Mouse (Mus musculus): ENCODE data around the gene Asb15. TPM values are rescaled to one million over a fixed set of nuclear protein-coding genes. Genes with fewer than 3 reads are reported as not detected.

Gene Asb15
- total and polyA plus RNA-seq, 3 experiments: not detected

GRCm38 (mm10) chr6:24605631-24606030 lies 77.7 kb downstream of the Asb15 start:
- Histone ChIP-seq H3K9me3 (replicated peaks; ENCODE audit: insufficient read depth, low read length) (no peaks in the 10 kb centered on the region), H3K27me3 (ENCODE audit: control insufficient read depth in 1 of 2, insufficient read depth in 2 of 2, low read length in 2 of 2) (no peaks in the 10 kb centered on the region), H3K4me3 (ENCODE audit: control insufficient read depth in 1 of 2, insufficient read depth in 1 of 2, low read depth in 2 of 2, low read length in 2 of 2) (no peak overlapping the region), H3K9ac (ENCODE audit: control insufficient read depth, low read depth, low read length, poor library complexity, severe bottlenecking) (no peak overlapping the region), H3K36me3 (ENCODE audit: control insufficient read depth in 1 of 2, insufficient read depth in 2 of 2, low read length in 2 of 2) (no peaks in the 10 kb centered on the region), H3K79me2 (ENCODE audit: control insufficient read depth, insufficient read depth, low read length, poor library complexity) (no peaks in the 10 kb centered on the region), H3K4me1 (ENCODE audit: control insufficient read depth in 1 of 2, insufficient read depth in 2 of 2, low read length in 2 of 2) (no peaks in the 10 kb centered on the region; a peak in 1 of 4 replicates), H3K27ac (ENCODE audit: control insufficient read depth, low read depth, low read length) (no peak overlapping the region)
- TF ChIP-seq MAX (IDR thresholded peaks at IDR 0.05; ENCODE audit: low read length): no peak
- TF ChIP-seq CHD2 (IDR thresholded peaks at IDR 0.05; ENCODE audit: low read length): no peak
- TF ChIP-seq ZMIZ1 (IDR thresholded peaks at IDR 0.05; ENCODE audit: low read depth, low read length): no peak
- no peak for TF ChIP-seq MYB (IDR thresholded peaks at IDR 0.05; ENCODE audit: low read depth, low read length)
- no peak for TF ChIP-seq HCFC1 (IDR thresholded peaks at IDR 0.05; ENCODE audit: low read depth, low read length)
- no peak for TF ChIP-seq JUND (IDR thresholded peaks at IDR 0.05; ENCODE audit: low read depth, low read length)
- TF ChIP-seq MXI1 (IDR thresholded peaks at IDR 0.05; ENCODE audit: low read depth, low read length): no peak
- no peak for TF ChIP-seq SIN3A (IDR thresholded peaks at IDR 0.05; ENCODE audit: low read length)
- TF ChIP-seq KAT2A (conservative IDR thresholded peaks at IDR 0.05; ENCODE audit: low read depth, low read length): no peak
- no peak for TF ChIP-seq POLR2AphosphoS2 (IDR thresholded peaks at IDR 0.05; ENCODE audit: low read length)
- TF ChIP-seq CTCF (IDR thresholded peaks at IDR 0.05 in 2 of 3, conservative IDR thresholded peaks at IDR 0.05 in 1 of 3; ENCODE audit: control insufficient read depth in 1 of 3, insufficient read depth in 1 of 3, low read depth in 2 of 3, low read length in 3 of 3, poor library complexity in 1 of 3, severe bottlenecking in 1 of 3): no peak
- no peak for TF ChIP-seq TBP (IDR thresholded peaks at IDR 0.05; ENCODE audit: low read depth, low read length)
- no peak for TF ChIP-seq ZC3H11A (IDR thresholded peaks at IDR 0.05; ENCODE audit: low read depth, low read length)
- no peak for TF ChIP-seq TCF12 (IDR thresholded peaks at IDR 0.05; ENCODE audit: low read depth, low read length)
- TF ChIP-seq RCOR1 (IDR thresholded peaks at IDR 0.05; ENCODE audit: low read depth, low read length): no peak
- no peak for TF ChIP-seq USF1 (IDR thresholded peaks at IDR 0.05; ENCODE audit: low read depth, low read length)
- no peak for TF ChIP-seq MAFK (IDR thresholded peaks at IDR 0.05; ENCODE audit: borderline replicate concordance, low read depth, low read length)
- TF ChIP-seq SMC3 (IDR thresholded peaks at IDR 0.05; ENCODE audit: low read depth, low read length): no peak
- DNase-seq (ENCODE audit: low read depth, low spot score): no peak

- no peaks in the 10 kb centered on the region for H3K79me2 ChIP-seq (ENCODE audit: control insufficient read depth, insufficient read depth, low read length, poor library complexity)
Measured at GRCm38 (mm10) chr6:24606512-24606911, 78.6 kb downstream of the Asb15 start.

More at GRCm38 (mm10) chr6:24606512-24606911, 78.6 kb downstream of the Asb15 start:
- no peaks in the 10 kb centered on the region; a peak in 1 of 4 replicates for H3K4me1 ChIP-seq (ENCODE audit: control insufficient read depth in 1 of 2, insufficient read depth in 2 of 2, low read length in 2 of 2)
- no peak overlapping the region for H3K27ac ChIP-seq (ENCODE audit: control insufficient read depth, low read depth, low read length)
- H3K36me3 ChIP-seq (ENCODE audit: control insufficient read depth in 1 of 2, insufficient read depth in 2 of 2, low read length in 2 of 2): no peaks in the 10 kb centered on the region
- no peak overlapping the region for H3K9ac ChIP-seq (ENCODE audit: control insufficient read depth, low read depth, low read length, poor library complexity, severe bottlenecking)
- no peaks in the 10 kb centered on the region for H3K9me3 ChIP-seq (replicated peaks; ENCODE audit: insufficient read depth, low read length)
- H3K27me3 ChIP-seq (ENCODE audit: control insufficient read depth in 1 of 2, insufficient read depth in 2 of 2, low read length in 2 of 2): no peaks in the 10 kb centered on the region
- TF ChIP-seq HCFC1 (IDR thresholded peaks at IDR 0.05; ENCODE audit: low read depth, low read length) (no peak), CHD1 (IDR thresholded peaks at IDR 0.05; ENCODE audit: low read depth, low read length) (no peak), POLR2AphosphoS5 (IDR thresholded peaks at IDR 0.05; ENCODE audit: borderline replicate concordance, low read depth, low read length) (no peak), SMC3 (IDR thresholded peaks at IDR 0.05; ENCODE audit: low read depth, low read length) (no peak), ZMIZ1 (IDR thresholded peaks at IDR 0.05; ENCODE audit: low read depth, low read length) (no peak), SIN3A (IDR thresholded peaks at IDR 0.05; ENCODE audit: low read length) (no peak), MAX (IDR thresholded peaks at IDR 0.05; ENCODE audit: low read length) (no peak), NRF1 (IDR thresholded peaks at IDR 0.05; ENCODE audit: insufficient read depth, low read depth, low read length, poor library complexity, severe bottlenecking) (no peak), TAL1 (IDR thresholded peaks at IDR 0.05; ENCODE audit: low read length) (no peak), NELFE (IDR thresholded peaks at IDR 0.05; ENCODE audit: low read depth, low read length) (no peak)
- H3K4me3 ChIP-seq (ENCODE audit: control insufficient read depth in 1 of 2, insufficient read depth in 1 of 2, low read depth in 2 of 2, low read length in 2 of 2): no peak overlapping the region
- DNase-seq (ENCODE audit: low read depth, low spot score): no peak
